Mouse (Mus musculus) gastrocnemius, adult 2 months (tissue): Measurements from ENCODE around the gene Trim63. TPM values are rescaled to one million over a fixed set of nuclear protein-coding genes. Genes with fewer than 3 reads are reported as not detected.

Source experiments
- DNase-seq: peaks from one replicate; pipeline ENCODE4 v3.0.0; 2022
- H3K27ac ChIP-seq: fragments of 200-600 bp; 2 replicates; pipeline ENCODE4 v1.8.1; 2022; ENCODE audit warnings: mild to moderate bottlenecking
- H3K4me3 ChIP-seq: fragments of 200-600 bp; 2 replicates; pipeline ENCODE4 v1.8.1; 2022; ENCODE audit warnings: mild to moderate bottlenecking, moderate library complexity
- CTCF ChIP-seq: fragments of 200-600 bp; IDR thresholded peaks from 2 replicates; pipeline ENCODE4 v1.8.1; 2022; ENCODE audit warnings: antibody characterized with exemption, mild to moderate bottlenecking, moderate library complexity
- intact Hi-C: fragments of 180-260 bp; cut with DNase I; formaldehyde crosslinking; loops from one replicate; pipeline ENCODE4 v1.15.1; 2025
- total RNA-seq, 2 experiments: library from RNA; stranded (reverse); gene quantifications; 2 replicates each; pipeline ENCODE4 v1.2.3; 2021

Trim63 gene
- total RNA-seq, 2 experiments from 2014 or later = 250 to 325 TPM

- H3K4me3 ChIP-seq = peak overlapping the region; percentile 50
These were observed 47.7 kb downstream of the Trim63 start for GRCm38 (mm10) chr4:134362586-134362985.

GRCm38 (mm10) chr4:134365280-134365679 is 50.4 kb downstream of the Trim63 start:
- no peak for TF ChIP-seq CTCF

More at GRCm38 (mm10) chr4:134362586-134362985, 47.7 kb downstream of the Trim63 start:
- intact Hi-C loops = no loop called here
- peak; percentile 43 for DNase-seq
- H3K27ac ChIP-seq = no peak overlapping the region
- no peak for TF ChIP-seq CTCF

GRCm38 (mm10) chr4:134370649-134371221 is 55.8 kb downstream of the Trim63 start:
- intact Hi-C loops = loop anchor here (5.0 kb wide), 1 partner anchor 118 kb away; the partner anchor contains the start of gene Grrp1
- no peak; the same call in 1 of the 2 replicates for TF ChIP-seq CTCF
- DNase-seq = peak; percentile 34
- Histone ChIP-seq H3K27ac (peak overlapping the region; percentile 92), H3K4me3 (peak overlapping the region; percentile 72)

More at GRCm38 (mm10) chr4:134365280-134365679, 50.4 kb downstream of the Trim63 start:
- intact Hi-C loops = no loop called here
- no peak overlapping the region for H3K4me3 ChIP-seq
- H3K27ac ChIP-seq = no peak overlapping the region
- no peak for DNase-seq

- intact Hi-C loops = loop anchor here (5.0 kb wide), 1 partner anchor 119 kb away; the partner anchor contains the start of gene Grrp1
- no peak for TF ChIP-seq CTCF
- H3K4me3 ChIP-seq = peak overlapping the region; percentile 72
- DNase-seq = peak; percentile 61
- H3K27ac ChIP-seq = peak overlapping the region; percentile 92
These were observed 56.5 kb downstream of the Trim63 start for GRCm38 (mm10) chr4:134371316-134371855.

GRCm38 (mm10) chr4:134372294-134372747 is 57.4 kb downstream of the Trim63 start:
- H3K4me3 ChIP-seq = peak overlapping the region; percentile 72
- intact Hi-C loops = loop anchor here (5.0 kb wide), 1 partner anchor 120 kb away; the partner anchor contains the start of gene Grrp1
- DNase-seq = peak; percentile 92
- peak overlapping the region; percentile 92 for H3K27ac ChIP-seq
- no peak for TF ChIP-seq CTCF

- DNase-seq = no peak
- H3K27ac ChIP-seq = no peak overlapping the region; the same call in 1 of the 2 replicates
- intact Hi-C loops = loop anchor here (5.0 kb wide), 1 partner anchor 121 kb away; the partner anchor contains the start of gene Grrp1
These were observed 58.4 kb downstream of the Trim63 start for GRCm38 (mm10) chr4:134373295-134373694.

GRCm38 (mm10) chr4:134374306-134374705 is 59.4 kb downstream of the Trim63 start:
- intact Hi-C loops = loop anchor here (5.0 kb wide), 1 partner anchor 122 kb away; the partner anchor contains the start of gene Grrp1
- Histone ChIP-seq H3K4me3 (no peak overlapping the region), H3K27ac (no peak overlapping the region)
- no peak for TF ChIP-seq CTCF
- no peak for DNase-seq

More at GRCm38 (mm10) chr4:134373295-134373694, 58.4 kb downstream of the Trim63 start:
- no peak overlapping the region for H3K4me3 ChIP-seq
- TF ChIP-seq CTCF = no peak

GRCm38 (mm10) chr4:134378089-134378615 is 63.2 kb downstream of the Trim63 start:
- intact Hi-C loops = no loop called here
- no peak for DNase-seq

More at GRCm38 (mm10) chr4:134378089-134378615, 63.2 kb downstream of the Trim63 start:
- no peak for TF ChIP-seq CTCF
- no peak overlapping the region for H3K4me3 ChIP-seq
- no peak overlapping the region for H3K27ac ChIP-seq

Other genes starting within 250 kb of the Trim63 start
- under 1 TPM in 1 of 2 experiments, not detected in 1; 0.71 TPM for gene Cd52, start 220.0 kb upstream of the Trim63 start, total RNA-seq
- gene Ubxn11, start 212.6 kb upstream of the Trim63 start, total RNA-seq = 1 to 10 TPM in 1 of 2 experiments, under 1 TPM in 1; 0.71 to 1.9 TPM
- 10 to 100 TPM; 12.2 to 27.1 TPM for gene Sh3bgrl3, start 186.3 kb upstream of the Trim63 start, total RNA-seq
- gene Cep85, start 128.0 kb upstream of the Trim63 start, total RNA-seq = 10 to 100 TPM; 60.1 to 73.8 TPM
- gene Gm7534, start 112.1 kb upstream of the Trim63 start, total RNA-seq = not detected
- 1 to 10 TPM; 1.6 to 2.1 TPM for gene Catsper4, start 87.7 kb upstream of the Trim63 start, total RNA-seq
- gene Cnksr1, start 76.7 kb upstream of the Trim63 start, total RNA-seq = 10 to 100 TPM; 26.3 to 53.5 TPM
- under 1 TPM in 1 of 2 experiments, not detected in 1; 0.26 TPM for gene E130218I03Rik, start 71.5 kb upstream of the Trim63 start, total RNA-seq
- 1 to 10 TPM; 4.8 to 6.4 TPM for gene Zfp593, start 69.5 kb upstream of the Trim63 start, total RNA-seq
- not detected for gene Gm30191, start 68.2 kb upstream of the Trim63 start, total RNA-seq
- 1 to 10 TPM; 1.7 to 3.1 TPM for gene Grrp1, start 61.0 kb upstream of the Trim63 start, total RNA-seq
- 1 to 10 TPM; 3.2 TPM for gene Pdik1l, start 27.2 kb upstream of the Trim63 start, total RNA-seq
- gene Slc30a2, start 28.1 kb downstream of the Trim63 start, total RNA-seq = 10 to 100 TPM in 1 of 2 experiments, 1 to 10 TPM in 1; 4.4 to 25.8 TPM
- 10 to 100 TPM; 25.1 to 27.8 TPM for gene Extl1, start 68.7 kb downstream of the Trim63 start, total RNA-seq
- gene Pafah2, start 81.2 kb downstream of the Trim63 start, total RNA-seq = 1 to 10 TPM; 2.6 to 4.0 TPM
- 1 to 10 TPM; 3.0 to 3.8 TPM for gene Stmn1, start 153.2 kb downstream of the Trim63 start, total RNA-seq
- gene Paqr7, start 181.6 kb downstream of the Trim63 start, total RNA-seq = 1 to 10 TPM; 1.7 to 2.3 TPM
- gene Aunip, start 195.9 kb downstream of the Trim63 start, total RNA-seq = not detected
- 100 to 1,000 TPM; 131 to 136 TPM for gene Mtfr1l, start 220.3 kb downstream of the Trim63 start, total RNA-seq
- gene Selenon, start 237.0 kb downstream of the Trim63 start, total RNA-seq = 1 to 10 TPM; 4.4 to 6.3 TPM